Comparison of ENCODE assay signal across 8 mouse cellular contexts in the genomic region with DNA sequence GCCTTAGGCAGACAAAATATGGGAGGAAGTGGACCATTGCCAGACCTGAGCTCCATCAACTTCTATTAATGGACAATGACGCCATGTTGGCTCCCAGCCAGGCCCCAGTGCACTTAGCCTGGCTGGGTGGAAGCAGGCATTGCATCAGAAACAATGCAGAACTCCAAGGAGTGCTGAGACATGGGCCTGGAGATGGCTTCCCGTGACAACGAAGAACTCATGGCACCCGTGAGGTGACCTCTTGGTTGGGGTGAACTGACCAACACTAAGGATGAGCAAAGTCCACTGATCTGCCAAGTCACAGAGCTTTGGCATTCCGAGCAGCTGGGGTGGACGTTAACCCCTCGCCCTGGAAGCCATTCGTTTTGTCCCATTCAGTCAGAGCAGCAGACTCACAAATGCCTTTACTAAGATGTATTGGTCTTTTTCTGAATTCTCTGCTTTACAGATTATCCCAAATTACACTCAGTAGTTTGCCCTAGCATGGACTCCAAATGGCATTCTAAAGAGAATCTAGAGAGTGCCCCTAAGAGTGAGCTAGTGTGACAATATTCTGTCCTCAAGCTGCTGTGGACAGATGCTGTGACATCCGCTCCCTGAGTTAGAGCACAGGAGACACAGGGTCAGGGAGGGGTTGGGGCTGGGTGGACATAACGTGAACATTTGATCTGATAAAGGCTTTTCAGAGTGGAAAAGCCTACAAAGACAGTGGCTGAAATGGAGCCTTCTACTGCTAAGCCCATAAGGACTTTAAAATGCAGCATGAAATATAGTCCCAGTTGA.
DNase-seq lines count a peak whose midpoint lies in the region; ATAC-seq lines count a peak whose summit lies in the region.

No protein-coding gene starts in this region.

- WGBS in heart, embryonic 11.5 days (ENCODE audit: insufficient replicate concordance): 58% methylated on average over 10 of the region's 10 CpGs

- H3K36me3 ChIP-seq in heart, embryonic 11.5 days (ENCODE audit: control insufficient read depth, insufficient read depth, low read length): no peaks in the 10 kb centered on the region

- peak; percentile 84 for DNase-seq in testis, postnatal 10 days (ENCODE audit: low spot score)
- DNase-seq in testis, postnatal 14 days (ENCODE audit: low spot score): no peak
- DNase-seq in cerebellum, postnatal 14 days: peak; percentile 87 to 96
- peak; percentile 89 for DNase-seq in kidney, postnatal 10 days
- peak; percentile 84 to 86 for DNase-seq in lung, adult 18-20 months
- DNase-seq in right cerebral cortex, postnatal 25 days: peak; percentile 25

- H3K4me3 ChIP-seq in heart, embryonic 11.5 days (ENCODE audit: low read depth, low read length): no peak overlapping the region

- peaks cover 7% of the 10 kb centered on the region; the same call in 1 of the 2 replicates for H3K4me1 ChIP-seq in heart, embryonic 11.5 days (ENCODE audit: control insufficient read depth, insufficient read depth, low read length)

- ATAC-seq in heart, embryonic 11.5 days (replicated peaks; ENCODE audit: insufficient number of reproducible peaks, low FRiP score, low TSS enrichment): peak; percentile 71; the same call in 1 of the 2 replicates
- no peak for ATAC-seq in inflammation-experienced regulatory T-cells, adult 6 months

- H3K27ac ChIP-seq in heart, embryonic 11.5 days (ENCODE audit: low read depth, low read length): no peak overlapping the region

- no peaks in the 10 kb centered on the region for H3K9me3 ChIP-seq in heart, embryonic 11.5 days (replicated peaks; ENCODE audit: control insufficient read depth, low read length)

- H3K4me2 ChIP-seq in heart, embryonic 11.5 days: no peak overlapping the region

- no peak overlapping the region for H3K9ac ChIP-seq in heart, embryonic 11.5 days (ENCODE audit: low read depth, low read length)

- no peaks in the 10 kb centered on the region for H3K27me3 ChIP-seq in heart, embryonic 11.5 days (ENCODE audit: control insufficient read depth, insufficient read depth, low read length)
